Mouse (Mus musculus) CH12.LX (cell line): ENCODE measurements around the gene Il1r1.

Experiments used
- BHLHE40 ChIP-seq: IDR thresholded peaks from 2 replicates; pipeline ENCODE4 v1.6.1; 2011; ENCODE audit warnings: mild to moderate bottlenecking, low read depth, low read length, improper control_type of control experiment
- CTCF ChIP-seq, 2 experiments: IDR thresholded peaks in 1 of 2; conservative IDR thresholded peaks in 1 of 2; 2 replicates each; pipeline ENCODE4 v1.5.1; 2011 to 2012; ENCODE audit warnings: low read depth in 2 of 2, low read length in 2 of 2, improper control_type of control experiment in 1 of 2, inconsistent platforms in 1 of 2, mild to moderate bottlenecking in 1 of 2, moderate library complexity in 1 of 2
- KAT2A ChIP-seq: IDR thresholded peaks from 2 replicates; pipeline ENCODE4 v1.6.1; 2012; ENCODE audit warnings: low read length, improper control_type of control experiment, inconsistent platforms; ENCODE audit not compliant: insufficient replicate concordance
- MAFK ChIP-seq: IDR thresholded peaks from 2 replicates; pipeline ENCODE4 v1.6.1; 2011; ENCODE audit warnings: low read length, improper control_type of control experiment; ENCODE audit not compliant: insufficient replicate concordance
- MYC ChIP-seq: IDR thresholded peaks from 2 replicates; pipeline ENCODE4 v1.6.1; 2011; ENCODE audit warnings: low read depth, mild to moderate bottlenecking, improper control_type of control experiment, low read length
- USF2 ChIP-seq: conservative IDR thresholded peaks from 2 replicates; pipeline ENCODE4 v1.6.1; 2011; ENCODE audit warnings: low read depth, low read length, improper control_type of control experiment

- no peak for TF ChIP-seq MAFK
- TF ChIP-seq KAT2A = no peak
- TF ChIP-seq CTCF (conservative IDR thresholded peaks at IDR 0.05 in 1 of 2, IDR thresholded peaks at IDR 0.05 in 1 of 2; ENCODE audit: low read depth in 2 of 2, low read length in 2 of 2) = no peak
- TF ChIP-seq USF2 = no peak
- no peak for TF ChIP-seq MYC
- TF ChIP-seq BHLHE40 = no peak
Observed at GRCm38 (mm10) chr1:40277944-40278343, 53.1 kb downstream of the Il1r1 start.
